Mouse (Mus musculus) ES-E14 (cell line): ENCODE data around the gene Rhbdf1.

Experiments
- MAFK ChIP-seq: IDR thresholded peaks from 2 replicates; pipeline ENCODE4 v1.6.1; 2014; ENCODE audit warnings: mild to moderate bottlenecking, low read depth, low read length, inconsistent platforms; ENCODE audit not compliant: insufficient read depth
- ZC3H11A ChIP-seq: IDR thresholded peaks from 2 replicates; pipeline ENCODE4 v1.6.1; 2012; ENCODE audit warnings: low read depth, mild to moderate bottlenecking, inconsistent platforms, low read length, borderline replicate concordance

- no peak for TF ChIP-seq MAFK
- peak; percentile 85 for TF ChIP-seq ZC3H11A
Measured at GRCm38 (mm10) chr11:32238093-32238860, 16.2 kb upstream of the Rhbdf1 start.
